Mouse (Mus musculus) midbrain, embryonic 13.5 days (tissue): ENCODE measurements around the gene Rora. TPM values are rescaled to one million over a fixed set of nuclear protein-coding genes. Genes with fewer than 3 reads are reported as not detected.

Experiments
- ATAC-seq: fragments of 200-750 bp; cut with Nextera tagmentation; 2 replicates; pipeline ENCODE4 v1.8.0; 2017; ENCODE audit warnings: mild to moderate bottlenecking, moderate TSS enrichment, moderate library complexity
- H3K27ac ChIP-seq: fragments of 300-500 bp; sonication (generic); 2 replicates; pipeline ENCODE4 v1.5.1; 2015; ENCODE audit warnings: inconsistent platforms, mild to moderate bottlenecking, moderate library complexity
- H3K27me3 ChIP-seq: fragments of 300-500 bp; sonication (generic); 2 replicates; pipeline ENCODE4 v1.6.1; 2015; ENCODE audit warnings: mild to moderate bottlenecking, inconsistent platforms
- H3K36me3 ChIP-seq: fragments of 300-500 bp; sonication (generic); 2 replicates; pipeline ENCODE4 v1.6.1; 2015; ENCODE audit warnings: mild to moderate bottlenecking, inconsistent platforms
- H3K4me1 ChIP-seq: fragments of 300-500 bp; sonication (generic); replicated peaks from 2 replicates; pipeline ENCODE4 v1.6.1; 2015; ENCODE audit warnings: inconsistent platforms
- H3K4me2 ChIP-seq: fragments of 300-500 bp; sonication (generic); replicated peaks from 2 replicates; pipeline ENCODE4 v1.6.1; 2015; ENCODE audit warnings: moderate library complexity, mild to moderate bottlenecking, inconsistent platforms
- H3K4me3 ChIP-seq: fragments of 300-500 bp; sonication (generic); replicated peaks from 2 replicates; pipeline ENCODE4 v1.5.1; 2015; ENCODE audit warnings: mild to moderate bottlenecking, inconsistent platforms
- H3K9ac ChIP-seq: fragments of 300-500 bp; sonication (generic); replicated peaks from 2 replicates; pipeline ENCODE4 v1.6.1; 2015; ENCODE audit warnings: mild to moderate bottlenecking, inconsistent platforms
- H3K9me3 ChIP-seq: fragments of 300-500 bp; sonication (generic); 2 replicates; pipeline ENCODE4 v1.6.1; 2016; ENCODE audit warnings: mild to moderate bottlenecking, inconsistent platforms
- WGBS: fragments of 180-500 bp; shearing (Covaris S2); methylation state at CpG from one replicate; pipeline ENCODE4 v1.1.7; 2015; 5-methylcytosine and 5-hydroxymethylcytosine counted together
- polyA plus RNA-seq: library from polyadenylated mRNA; unstranded; fragments of >200 nt; fragmentation: Nextera tagmentation; extraction: Ambion mirVana; gene quantifications from 2 replicates; pipeline ENCODE4 v1.2.1, GENCODE M21; 2015

Gene Rora
- polyA plus RNA-seq, 1 experiment from 2014 or later, result 21.0 TPM

DNA sequence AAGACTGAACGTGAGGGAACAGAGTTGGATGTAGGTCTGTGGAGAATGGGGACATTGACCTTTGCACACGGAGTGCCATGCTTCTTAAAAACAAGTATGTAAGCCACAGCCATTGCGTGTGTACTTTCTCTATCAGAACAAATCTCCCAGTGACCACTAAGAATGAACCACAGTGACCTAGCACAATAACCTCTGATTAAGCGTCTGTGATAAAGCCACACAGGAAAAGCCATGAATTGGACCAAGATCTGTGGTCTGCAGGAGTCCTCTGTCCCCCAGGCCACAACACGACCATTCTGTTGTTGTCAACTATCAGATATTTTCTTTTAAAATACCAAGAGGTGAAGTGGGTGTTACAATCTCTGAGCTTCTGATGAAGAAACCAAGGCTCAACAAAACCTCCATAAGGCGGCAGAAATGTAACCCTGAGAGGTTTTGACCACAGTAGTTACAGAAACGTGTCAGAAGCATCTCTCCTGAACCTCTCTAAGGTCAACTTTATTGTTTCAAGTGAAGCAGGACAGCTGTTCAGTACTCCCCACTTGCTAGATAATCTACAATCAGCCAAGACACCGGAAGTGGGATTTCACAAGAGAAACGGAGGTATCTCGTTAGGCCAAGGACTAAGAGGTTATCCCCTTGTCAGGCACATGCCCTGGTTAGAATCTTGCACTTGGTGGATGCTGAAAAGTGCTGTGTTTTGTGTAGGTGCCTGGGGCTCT lies 666.5 kb downstream of the Rora start:
- 80% methylated on average over 10 of the region's 10 CpGs for WGBS
- ATAC-seq, result no peak
- H3K27ac ChIP-seq, result no peak overlapping the region

DNA sequence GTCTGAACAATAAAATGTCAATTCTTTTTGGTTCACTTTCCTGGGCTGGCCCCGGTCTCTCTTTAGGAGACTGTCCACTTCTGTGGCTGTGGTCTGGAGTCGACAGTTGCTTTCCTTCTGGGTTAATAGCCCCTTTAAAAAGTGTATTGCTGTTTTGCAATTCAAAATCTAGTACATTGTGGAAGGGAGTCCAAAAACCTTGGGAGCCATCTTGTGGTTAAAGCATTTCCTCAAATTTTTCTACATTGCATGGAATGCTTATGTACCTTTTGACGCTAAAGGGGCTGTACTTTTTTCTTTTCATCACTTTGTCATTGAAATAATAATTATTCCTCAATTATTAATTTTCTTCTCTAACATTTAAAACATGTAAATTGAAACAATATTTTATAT lies 667.0 kb downstream of the Rora start:
- H3K4me1 ChIP-seq, result peaks cover 5% of the 10 kb centered on the region; the same call in 1 of the 2 replicates
- H3K9me3 ChIP-seq, result no peaks in the 10 kb centered on the region

More for the DNA sequence above, 666.5 kb downstream of the Rora start:
- H3K36me3 ChIP-seq, result no peaks in the 10 kb centered on the region
- H3K4me2 ChIP-seq, result no peak overlapping the region
- peaks cover 5% of the 10 kb centered on the region; the same call in 1 of the 2 replicates for H3K4me1 ChIP-seq
- no peak overlapping the region for H3K9ac ChIP-seq
- no peaks in the 10 kb centered on the region for H3K27me3 ChIP-seq
- H3K9me3 ChIP-seq, result no peaks in the 10 kb centered on the region
- H3K4me3 ChIP-seq, result no peak overlapping the region

DNA sequence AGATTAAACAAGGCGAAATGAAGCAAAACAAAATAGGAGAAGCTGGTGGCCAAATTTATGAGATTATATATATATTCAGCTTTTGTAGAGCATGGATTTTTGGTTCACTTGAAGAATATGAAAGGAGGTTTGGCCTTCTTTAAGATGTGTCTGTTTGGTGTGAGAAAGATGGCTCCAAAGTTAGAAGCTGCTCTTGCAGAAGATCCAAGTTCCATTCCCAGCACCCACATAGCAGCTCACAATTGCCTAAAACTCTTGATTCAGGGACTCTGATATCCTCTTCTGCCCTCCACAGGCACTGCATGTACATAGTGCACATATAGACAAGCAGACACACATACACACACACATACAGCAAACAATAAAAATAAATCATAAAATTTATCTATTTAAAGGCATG lies 668.4 kb downstream of the Rora start:
- ATAC-seq, result no peak
- WGBS, result 91% methylated on average over 1 of the region's 1 CpGs
- H3K9me3 ChIP-seq, result no peaks in the 10 kb centered on the region
- no peak overlapping the region for H3K4me3 ChIP-seq
- H3K27ac ChIP-seq, result no peak overlapping the region
- H3K36me3 ChIP-seq, result no peaks in the 10 kb centered on the region
- no peaks in the 10 kb centered on the region for H3K27me3 ChIP-seq
- H3K9ac ChIP-seq, result no peak overlapping the region
- H3K4me1 ChIP-seq, result peaks cover 5% of the 10 kb centered on the region; the same call in 1 of the 2 replicates
- no peak overlapping the region for H3K4me2 ChIP-seq

More for the DNA sequence above, 667.0 kb downstream of the Rora start:
- H3K4me3 ChIP-seq, result no peak overlapping the region
- no peak overlapping the region for H3K4me2 ChIP-seq
- no peaks in the 10 kb centered on the region for H3K36me3 ChIP-seq
- no peak overlapping the region for H3K27ac ChIP-seq
- WGBS, result 67% methylated on average over 3 of the region's 3 CpGs
- H3K27me3 ChIP-seq, result no peaks in the 10 kb centered on the region
- ATAC-seq, result no peak
- H3K9ac ChIP-seq, result no peak overlapping the region

DNA sequence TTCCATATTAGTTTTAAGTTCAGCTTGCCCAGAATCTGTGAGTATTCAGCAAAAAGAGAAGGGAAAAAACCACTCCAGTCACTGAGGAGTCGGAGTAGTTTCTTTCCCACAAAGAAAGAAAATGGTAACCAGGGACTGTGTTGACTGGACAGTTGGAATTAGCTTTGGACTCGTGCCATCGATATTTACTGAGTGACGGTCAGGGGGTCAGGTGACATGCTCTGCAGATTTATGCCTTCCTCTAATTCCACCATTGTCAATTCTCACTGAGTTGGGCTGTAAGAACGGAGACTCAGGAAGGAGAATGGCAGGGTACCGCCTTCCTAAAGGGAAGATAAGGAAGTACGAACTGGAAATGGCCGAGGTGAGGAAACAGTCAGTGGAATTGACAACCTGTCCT lies 670.2 kb downstream of the Rora start:
- H3K4me2 ChIP-seq, result no peak overlapping the region
- no peak overlapping the region for H3K27ac ChIP-seq
- WGBS, result 82% methylated on average over 8 of the region's 8 CpGs
- no peak for ATAC-seq
- no peaks in the 10 kb centered on the region for H3K36me3 ChIP-seq
- H3K4me3 ChIP-seq, result no peak overlapping the region
- peaks cover 9% of the 10 kb centered on the region; the same call in 1 of the 2 replicates for H3K4me1 ChIP-seq
- no peak overlapping the region for H3K9ac ChIP-seq
- no peaks in the 10 kb centered on the region for H3K9me3 ChIP-seq
- H3K27me3 ChIP-seq, result no peaks in the 10 kb centered on the region

DNA sequence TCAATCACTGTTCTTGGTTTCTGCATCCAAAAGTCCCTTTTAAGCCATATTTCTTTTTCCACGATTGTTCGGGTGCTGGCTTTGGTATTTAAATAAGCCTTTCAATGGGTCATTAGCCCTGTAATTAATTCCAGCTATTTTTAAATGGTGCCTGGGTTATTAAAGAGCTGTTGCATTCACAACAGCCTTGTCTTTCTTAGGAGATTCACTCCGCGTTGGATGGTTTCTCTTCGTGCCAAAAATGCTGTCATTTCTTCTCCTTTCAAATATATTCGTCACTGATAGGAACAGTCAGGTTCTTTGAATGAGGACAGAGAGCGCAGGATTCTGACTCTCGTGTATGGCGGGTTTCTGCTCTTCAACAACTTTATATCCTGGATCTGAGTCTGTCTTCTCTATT lies 673.5 kb downstream of the Rora start:
- ATAC-seq, result no peak
- H3K4me1 ChIP-seq, result peaks cover 3% of the 10 kb centered on the region; the same call in 1 of the 2 replicates
- 55% methylated on average over 9 of the region's 9 CpGs for WGBS
- no peak overlapping the region for H3K4me3 ChIP-seq
- H3K9me3 ChIP-seq, result no peaks in the 10 kb centered on the region
- no peaks in the 10 kb centered on the region for H3K36me3 ChIP-seq
- no peak overlapping the region for H3K9ac ChIP-seq
- H3K27me3 ChIP-seq, result no peaks in the 10 kb centered on the region
- H3K4me2 ChIP-seq, result no peak overlapping the region
- no peak overlapping the region for H3K27ac ChIP-seq

DNA sequence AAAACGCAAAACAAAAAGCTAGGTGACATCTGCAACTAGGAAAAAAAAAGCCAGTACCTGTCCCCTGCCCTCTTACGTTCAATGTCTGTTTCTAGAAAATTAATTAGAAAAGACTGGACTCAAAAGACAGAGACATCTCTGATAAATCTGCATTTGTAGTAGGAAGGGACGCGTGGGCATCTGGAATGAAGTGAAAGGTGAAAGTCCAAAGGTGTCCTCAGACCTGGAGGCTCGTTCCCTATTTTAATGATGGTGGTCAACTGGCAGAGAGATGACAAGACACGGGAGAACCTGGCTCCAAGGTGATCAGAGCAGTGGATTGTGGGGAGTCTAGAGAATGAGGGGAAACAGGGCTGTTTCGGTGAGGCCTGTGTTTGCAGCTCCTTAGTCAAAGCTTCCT lies 674.0 kb downstream of the Rora start:
- Histone ChIP-seq H3K27ac (no peak overlapping the region), H3K27me3 (no peaks in the 10 kb centered on the region), H3K9me3 (no peaks in the 10 kb centered on the region), H3K36me3 (no peaks in the 10 kb centered on the region), H3K4me2 (no peak overlapping the region), H3K4me3 (no peak overlapping the region), H3K4me1 (peaks cover 3% of the 10 kb centered on the region; the same call in 1 of the 2 replicates), H3K9ac (no peak overlapping the region)
- no peak for ATAC-seq
- WGBS, result 95% methylated on average over 7 of the region's 7 CpGs

DNA sequence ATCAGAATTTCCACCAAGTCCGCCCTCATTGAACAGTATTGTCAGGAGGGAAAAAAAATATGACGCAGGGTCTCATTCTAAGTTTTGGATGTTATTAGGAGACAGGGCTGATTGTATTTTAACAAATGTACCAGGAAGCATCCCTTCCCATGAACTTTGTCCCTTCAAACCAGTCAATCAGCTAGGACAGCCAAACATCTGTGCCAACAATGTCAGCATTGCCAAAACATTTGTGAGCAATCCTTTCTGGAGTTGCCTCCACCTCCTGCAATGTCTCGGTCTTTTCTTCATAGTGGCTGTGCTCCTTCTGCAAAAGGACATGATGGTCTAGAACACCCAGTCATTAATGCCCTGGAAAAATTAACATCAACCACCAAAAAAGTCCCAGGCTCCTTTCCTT lies 678.2 kb downstream of the Rora start:
- WGBS, result 91% methylated on average over 3 of the region's 3 CpGs
- ATAC-seq, result no peak
- no peak overlapping the region for H3K4me2 ChIP-seq
- no peaks in the 10 kb centered on the region for H3K9me3 ChIP-seq
- peaks cover 10% of the 10 kb centered on the region; the same call in 1 of the 2 replicates for H3K4me1 ChIP-seq
- H3K36me3 ChIP-seq, result no peaks in the 10 kb centered on the region
- no peak overlapping the region for H3K4me3 ChIP-seq
- no peaks in the 10 kb centered on the region for H3K27me3 ChIP-seq
- H3K27ac ChIP-seq, result no peak overlapping the region
- no peak overlapping the region for H3K9ac ChIP-seq

DNA sequence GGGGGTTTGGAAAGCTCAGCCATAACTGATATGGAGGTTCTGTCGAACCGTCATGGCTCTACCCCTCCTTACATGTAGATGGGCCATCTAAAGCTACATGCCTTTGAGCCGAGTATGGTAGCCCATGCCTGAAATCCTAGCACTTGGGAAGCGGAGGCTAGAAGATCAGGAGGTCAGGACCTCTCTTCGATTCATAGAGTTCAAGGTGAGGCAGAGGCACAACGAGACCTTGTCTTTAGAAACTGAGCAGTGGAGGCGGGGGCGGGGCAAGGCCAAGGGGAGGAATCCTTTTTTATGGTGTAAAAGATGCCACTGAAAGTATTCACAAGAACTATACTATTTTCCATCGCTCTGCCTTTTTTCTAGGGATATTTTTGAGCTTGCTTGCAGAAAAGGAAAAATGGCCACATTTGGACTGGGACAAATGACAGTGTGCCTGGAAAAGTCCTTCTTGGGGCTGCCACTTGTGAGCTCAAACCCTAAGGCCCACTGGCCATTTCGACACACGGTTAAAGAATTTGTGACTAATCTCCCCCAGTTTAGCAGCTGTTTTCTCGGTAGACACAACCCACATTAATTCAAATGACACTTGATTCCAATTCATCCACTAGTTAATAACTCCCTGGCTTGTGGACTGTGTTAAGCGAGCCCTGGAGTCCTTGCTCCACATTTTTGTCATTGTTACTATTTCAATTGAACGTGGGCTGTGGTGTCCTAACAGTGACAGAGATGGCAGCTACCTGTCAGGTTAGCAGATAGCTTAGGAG lies 679.4 kb downstream of the Rora start:
- Histone ChIP-seq H3K27ac (no peak overlapping the region), H3K9me3 (no peaks in the 10 kb centered on the region), H3K4me3 (no peak overlapping the region), H3K36me3 (no peaks in the 10 kb centered on the region), H3K4me1 (peaks cover 6% of the 10 kb centered on the region; the same call in 1 of the 2 replicates), H3K4me2 (no peak overlapping the region), H3K27me3 (no peaks in the 10 kb centered on the region), H3K9ac (no peak overlapping the region)
- no peak for ATAC-seq
- WGBS, result 83% methylated on average over 14 of the region's 14 CpGs

DNA sequence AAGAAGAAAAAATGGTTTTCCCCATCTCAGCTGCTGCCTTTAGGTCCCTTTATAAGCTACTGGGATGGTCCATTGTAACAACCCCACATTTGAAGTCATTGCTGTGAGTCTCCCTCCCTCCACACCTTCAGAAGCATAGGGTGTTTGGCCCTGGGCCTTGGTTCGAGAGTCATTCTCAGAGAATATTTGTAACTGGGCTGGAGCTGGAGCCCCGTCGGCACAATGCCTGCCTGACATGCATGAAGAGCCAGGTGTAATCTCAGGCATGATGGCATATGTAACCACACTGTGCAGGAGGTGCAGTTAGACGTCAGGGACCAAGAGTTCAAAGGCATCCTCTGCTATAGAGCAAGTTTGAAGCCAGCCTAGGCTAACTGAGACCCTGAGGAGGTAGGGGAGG lies 680.1 kb downstream of the Rora start:
- Histone ChIP-seq H3K4me1 (peaks cover 6% of the 10 kb centered on the region; the same call in 1 of the 2 replicates), H3K9ac (no peak overlapping the region), H3K27ac (no peak overlapping the region), H3K9me3 (no peaks in the 10 kb centered on the region), H3K4me3 (no peak overlapping the region), H3K27me3 (no peaks in the 10 kb centered on the region), H3K4me2 (no peak overlapping the region), H3K36me3 (no peaks in the 10 kb centered on the region)
- 76% methylated on average over 4 of the region's 4 CpGs for WGBS
- no peak for ATAC-seq

DNA sequence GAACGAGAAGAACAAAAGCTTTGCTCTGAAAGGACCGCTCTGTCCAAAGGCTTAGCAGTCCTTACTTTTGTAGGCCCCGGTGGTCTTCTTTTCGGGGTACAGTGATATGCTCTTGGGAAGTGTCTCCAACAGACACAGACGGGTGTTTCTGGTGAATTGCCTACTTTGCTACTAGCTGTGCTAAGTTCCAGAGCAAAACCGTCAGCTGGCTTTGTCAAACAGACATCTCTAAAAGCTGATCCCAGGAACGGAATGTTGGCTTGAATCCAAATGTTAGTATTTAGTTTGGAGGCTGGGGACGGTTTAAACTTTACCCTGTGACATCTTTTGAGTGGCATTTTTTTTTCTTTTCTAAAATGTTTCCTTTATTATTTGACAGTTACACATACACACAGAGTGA lies 680.5 kb downstream of the Rora start:
- WGBS, result 45% methylated on average over 8 of the region's 8 CpGs
- no peak for ATAC-seq
- Histone ChIP-seq H3K4me1 (peaks cover 6% of the 10 kb centered on the region; the same call in 1 of the 2 replicates), H3K36me3 (no peaks in the 10 kb centered on the region), H3K4me3 (no peak overlapping the region), H3K27ac (no peak overlapping the region), H3K9ac (no peak overlapping the region), H3K4me2 (no peak overlapping the region), H3K9me3 (no peaks in the 10 kb centered on the region), H3K27me3 (no peaks in the 10 kb centered on the region)

DNA sequence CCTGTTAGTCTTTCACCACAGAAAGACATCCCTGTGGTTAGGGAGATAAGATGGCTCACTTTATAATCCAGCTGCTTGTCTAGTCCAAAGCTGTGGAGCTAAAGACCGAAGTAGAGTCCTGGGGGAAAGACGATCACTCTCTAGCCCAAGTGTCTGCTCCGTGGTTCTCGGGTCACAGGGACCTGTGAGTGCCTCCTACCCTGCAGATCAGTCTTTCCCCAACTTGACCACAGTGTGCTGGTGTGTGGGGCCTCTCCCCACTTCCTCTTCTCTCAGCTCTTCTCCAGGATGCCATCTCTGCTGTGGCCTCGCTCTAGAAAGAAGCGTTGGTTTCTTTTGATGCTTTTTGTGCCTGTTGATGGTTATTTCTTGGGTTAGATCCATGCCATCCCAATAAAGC lies 682.5 kb downstream of the Rora start:
- ATAC-seq, result no peak
- no peak overlapping the region for H3K4me3 ChIP-seq
- H3K9me3 ChIP-seq, result no peaks in the 10 kb centered on the region
- 92% methylated on average over 6 of the region's 6 CpGs for WGBS
- no peak overlapping the region for H3K27ac ChIP-seq
- no peaks in the 10 kb centered on the region for H3K36me3 ChIP-seq
- no peak overlapping the region for H3K4me2 ChIP-seq
- H3K4me1 ChIP-seq, result peaks cover 6% of the 10 kb centered on the region; the same call in 1 of the 2 replicates
- no peak overlapping the region for H3K9ac ChIP-seq
- H3K27me3 ChIP-seq, result no peaks in the 10 kb centered on the region

DNA sequence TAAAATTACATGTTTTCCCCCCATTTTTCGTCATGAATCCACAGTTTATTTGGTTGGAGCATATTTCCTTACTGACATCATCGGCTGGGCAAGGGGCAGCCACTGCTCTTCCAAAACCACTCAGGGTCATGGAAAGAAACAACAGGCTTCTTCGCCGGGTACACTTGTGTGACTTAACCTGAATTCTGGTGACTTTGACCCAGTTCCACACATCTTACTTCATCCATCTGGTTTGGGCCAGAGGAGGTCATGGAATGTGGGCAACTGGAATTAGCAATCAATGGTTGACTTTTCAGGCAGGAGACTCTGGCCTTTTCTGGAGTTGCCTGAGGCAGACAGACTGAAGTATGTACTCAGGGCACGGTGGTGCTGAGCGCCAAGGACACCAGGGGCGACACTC lies 685.6 kb downstream of the Rora start:
- H3K4me2 ChIP-seq, result no peak overlapping the region
- no peaks in the 10 kb centered on the region for H3K9me3 ChIP-seq
- H3K27me3 ChIP-seq, result no peaks in the 10 kb centered on the region
- no peak overlapping the region for H3K4me3 ChIP-seq
- no peak for ATAC-seq
- H3K36me3 ChIP-seq, result no peaks in the 10 kb centered on the region
- no peak overlapping the region for H3K27ac ChIP-seq
- no peak overlapping the region for H3K9ac ChIP-seq
- 92% methylated on average over 7 of the region's 7 CpGs for WGBS
- H3K4me1 ChIP-seq, result 0 out of 2 replicates have a peak, but pooled peaks cover 4% of the 10 kb centered on the region
